20 mouse cellular contexts compared by ENCODE assay signal in genomic region chr1:178609151-178609775, GRCm38 (mm10).
DNase-seq lines count a peak whose midpoint lies in the region; ATAC-seq lines count a peak whose summit lies in the region.
"Had no signal": no experiment of that assay in that cellular context is flagged by ENCODE, and none has a peak within 500 bp of the region (broad histone marks: within the 10 kb centered on the region; RNA-seq: fewer than 3 reads in every experiment).

No protein-coding gene starts in this region.

- H3K4me2 ChIP-seq in hindbrain, embryonic 14.5 days (replicated peaks), result no peak overlapping the region
- H3K4me2 ChIP-seq in midbrain, embryonic 12.5 days (replicated peaks), result no peak overlapping the region
- H3K4me2 ChIP-seq: forebrain, embryonic 15.5 days; heart, embryonic 12.5 days; limb, embryonic 15.5 days had no signal

- WGBS in hindbrain, embryonic 10.5 days, result 56% methylated on average over 8 of the region's 8 CpGs
- 42% methylated on average over 8 of the region's 8 CpGs for WGBS in hindbrain, embryonic 14.5 days
- WGBS in midbrain, embryonic 12.5 days, result 43% methylated on average over 8 of the region's 8 CpGs

- DNase-seq in hindbrain, embryonic 10.5 days (ENCODE audit: low spot score), result peak; percentile 34
- no peak for DNase-seq in hindbrain, embryonic 14.5 days (ENCODE audit: low spot score)
- DNase-seq in ES-CJ7 (ENCODE audit: low read depth, low spot score) (peak; percentile 14), R1 (ENCODE audit: low read depth, low spot score) (peak; percentile 49)
- no peak for DNase-seq in gastrocnemius, postnatal 25 days
- DNase-seq in left cerebral cortex, adult 11 months (ENCODE audit: low spot score), result no peak
- DNase-seq: adrenal gland, adult 2 months; cerebellum, adult 11 months; cerebellum, postnatal 25 days; heart, postnatal 4 days; kidney, adult 18-20 months; kidney, postnatal 25 days; lung, postnatal 10 days; right cerebral cortex, adult 18-20 months; thymus, postnatal 4 days had no signal

- no peaks in the 10 kb centered on the region for H3K27me3 ChIP-seq in hindbrain, embryonic 10.5 days (ENCODE audit: insufficient read depth, poor library complexity, severe bottlenecking)
- no peaks in the 10 kb centered on the region for H3K27me3 ChIP-seq in hindbrain, embryonic 14.5 days (ENCODE audit: control insufficient read depth, insufficient read depth, low read length)
- no peaks in the 10 kb centered on the region; the same call in 1 of the 2 replicates for H3K27me3 ChIP-seq in midbrain, embryonic 12.5 days
- H3K27me3 ChIP-seq: forebrain, embryonic 15.5 days; heart, embryonic 12.5 days; limb, embryonic 15.5 days had no signal

- no peaks in the 10 kb centered on the region for H3K36me3 ChIP-seq in hindbrain, embryonic 10.5 days
- H3K36me3 ChIP-seq in hindbrain, embryonic 14.5 days (replicated peaks; ENCODE audit: control insufficient read depth, insufficient read depth), result no peaks in the 10 kb centered on the region
- H3K36me3 ChIP-seq in midbrain, embryonic 12.5 days, result no peaks in the 10 kb centered on the region
- H3K36me3 ChIP-seq: forebrain, embryonic 15.5 days; limb, embryonic 15.5 days had no signal

- no peak for ATAC-seq in hindbrain, embryonic 14.5 days (ENCODE audit: low FRiP score)
- 0 out of 2 replicates have a peak, but pooled peaks have one; percentile 44 for ATAC-seq in midbrain, embryonic 12.5 days (ENCODE audit: low FRiP score, low read depth)
- ATAC-seq in megakaryocyte progenitor cell, adult 5-6 weeks (replicated peaks; ENCODE audit: poor library complexity), result no peak
- ATAC-seq: forebrain, embryonic 15.5 days had no signal

- no peak overlapping the region for H3K9ac ChIP-seq in hindbrain, embryonic 14.5 days
- no peak overlapping the region for H3K9ac ChIP-seq in midbrain, embryonic 12.5 days (replicated peaks)
- H3K9ac ChIP-seq: forebrain, embryonic 15.5 days; heart, embryonic 12.5 days; limb, embryonic 15.5 days had no signal

- peak overlapping the region; percentile 68 for H3K27ac ChIP-seq in hindbrain, embryonic 10.5 days
- no peak overlapping the region; the same call in 1 of the 2 replicates for H3K27ac ChIP-seq in hindbrain, embryonic 14.5 days
- no peak overlapping the region; the same call in 1 of the 2 replicates for H3K27ac ChIP-seq in midbrain, embryonic 12.5 days (replicated peaks)
- H3K27ac ChIP-seq: forebrain, embryonic 15.5 days; limb, embryonic 15.5 days had no signal

- no peaks in the 10 kb centered on the region for H3K9me3 ChIP-seq in hindbrain, embryonic 10.5 days
- no peaks in the 10 kb centered on the region for H3K9me3 ChIP-seq in hindbrain, embryonic 14.5 days (ENCODE audit: control insufficient read depth, low read length)
- no peaks in the 10 kb centered on the region for H3K9me3 ChIP-seq in midbrain, embryonic 12.5 days
- H3K9me3 ChIP-seq: forebrain, embryonic 15.5 days; heart, embryonic 12.5 days; limb, embryonic 15.5 days had no signal

- H3K4me3 ChIP-seq in hindbrain, embryonic 10.5 days, result no peak overlapping the region
- no peak overlapping the region for H3K4me3 ChIP-seq in hindbrain, embryonic 14.5 days (replicated peaks; ENCODE audit: low read length)
- no peak overlapping the region for H3K4me3 ChIP-seq in midbrain, embryonic 12.5 days
- H3K4me3 ChIP-seq: forebrain, embryonic 15.5 days; heart, embryonic 12.5 days; limb, embryonic 15.5 days had no signal

- peaks cover 36% of the 10 kb centered on the region for H3K4me1 ChIP-seq in hindbrain, embryonic 10.5 days (replicated peaks)
- H3K4me1 ChIP-seq in hindbrain, embryonic 14.5 days (replicated peaks; ENCODE audit: control insufficient read depth, insufficient read depth, low read length), result peaks cover 24% of the 10 kb centered on the region
- peaks cover 23% of the 10 kb centered on the region for H3K4me1 ChIP-seq in midbrain, embryonic 12.5 days

Comparison
In these comparisons a context has a peak if more than half of its experiments do, and no peak if none do; other contexts are left out.
1. DNase-seq: peak in hindbrain, embryonic 10.5 days (single experiment), ES-CJ7 (single experiment) and R1 (single experiment); none in hindbrain, embryonic 14.5 days (single experiment), gastrocnemius, postnatal 25 days (single experiment) and left cerebral cortex, adult 11 months (single experiment).